Mouse (Mus musculus) CH12.LX (cell line): ENCODE results near the gene Atp7b. TPM values are rescaled to one million over a fixed set of nuclear protein-coding genes. Genes with fewer than 3 reads are reported as not detected.

Experiments used
- DNase-seq: peaks from one replicate; pipeline ENCODE4 v3.0.0-alpha.2; 2013; ENCODE audit errors: extremely low read depth
- H3K27ac ChIP-seq: 2 replicates; pipeline ENCODE4 v1.5.1; 2012; ENCODE audit warnings: low read depth, mild to moderate bottlenecking, control low read depth, moderate library complexity; ENCODE audit not compliant: insufficient read depth
- H3K27me3 ChIP-seq: replicated peaks from 2 replicates; pipeline ENCODE3; 2012; ENCODE audit warnings: inconsistent platforms
- H3K36me3 ChIP-seq, 2 experiments: replicated peaks in 1 of 2; 2 replicates each; pipeline versions ENCODE3 to v1.6.1; 2012; ENCODE audit warnings: inconsistent platforms in 1 of 2, low read length in 1 of 2, mild to moderate bottlenecking in 1 of 2, mixed read lengths in 1 of 2, moderate library complexity in 1 of 2; ENCODE audit not compliant: control insufficient read depth in 1 of 2, insufficient read depth in 1 of 2
- H3K4me1 ChIP-seq, 2 experiments: 2 replicates each; pipeline ENCODE4 v1.6.1; 2012; ENCODE audit warnings: inconsistent platforms in 1 of 2, moderate library complexity in 1 of 2; ENCODE audit not compliant: insufficient read depth in 2 of 2, control insufficient read depth in 1 of 2
- H3K4me2 ChIP-seq: 2 replicates; pipeline ENCODE4 v1.6.1; 2012; ENCODE audit warnings: low read depth, mild to moderate bottlenecking, control low read depth; ENCODE audit not compliant: poor library complexity, insufficient read depth, severe bottlenecking
- H3K4me3 ChIP-seq, 3 experiments: fragments of 150-350 bp in 1 of 3; sonication (generic) in 1 of 3; replicated peaks in 1 of 3; 2 replicates each; pipeline versions ENCODE3 to v1.5.1; 2011 to 2012; ENCODE audit warnings: low read depth in 2 of 3, low read length in 2 of 3, mild to moderate bottlenecking in 2 of 3, moderate library complexity in 2 of 3, control low read depth in 1 of 3, improper control_type of control experiment in 1 of 3, inconsistent platforms in 1 of 3, mixed read lengths in 1 of 3; ENCODE audit not compliant: poor library complexity in 1 of 3
- H3K79me2 ChIP-seq: replicated peaks from 2 replicates; pipeline ENCODE4 v1.6.1; 2012; ENCODE audit warnings: mild to moderate bottlenecking, moderate library complexity; ENCODE audit not compliant: control insufficient read depth, poor library complexity, insufficient read depth, severe bottlenecking; ENCODE audit errors: extremely low read depth
- H3K9ac ChIP-seq: 2 replicates; pipeline ENCODE4 v1.6.1; 2012; ENCODE audit warnings: low read depth, mild to moderate bottlenecking, control low read depth, moderate library complexity; ENCODE audit not compliant: insufficient read depth
- H3K9me3 ChIP-seq: replicated peaks from 2 replicates; pipeline ENCODE3; 2012; ENCODE audit warnings: low read length, inconsistent platforms, mixed read lengths
- CTCF ChIP-seq, 2 experiments: IDR thresholded peaks in 1 of 2; conservative IDR thresholded peaks in 1 of 2; 2 replicates each; pipeline ENCODE4 v1.5.1; 2011 to 2012; ENCODE audit warnings: low read depth in 2 of 2, low read length in 2 of 2, improper control_type of control experiment in 1 of 2, inconsistent platforms in 1 of 2, mild to moderate bottlenecking in 1 of 2, moderate library complexity in 1 of 2
- GABPA ChIP-seq: IDR thresholded peaks from 2 replicates; pipeline ENCODE4 v1.6.1; 2012; ENCODE audit warnings: low read depth, low read length, improper control_type of control experiment, inconsistent platforms; ENCODE audit not compliant: insufficient replicate concordance
- MAFK ChIP-seq: IDR thresholded peaks from 2 replicates; pipeline ENCODE4 v1.6.1; 2011; ENCODE audit warnings: low read length, improper control_type of control experiment; ENCODE audit not compliant: insufficient replicate concordance
- NRF1 ChIP-seq: IDR thresholded peaks from 2 replicates; pipeline ENCODE4 v1.6.1; 2014; ENCODE audit warnings: low read depth, mild to moderate bottlenecking, inconsistent platforms, low read length, improper control_type of control experiment, moderate library complexity
- PAX5 ChIP-seq: IDR thresholded peaks from 2 replicates; pipeline ENCODE4 v1.6.1; 2012; ENCODE audit warnings: low read length, inconsistent platforms, mixed read lengths
- RAD21 ChIP-seq: IDR thresholded peaks from 2 replicates; pipeline ENCODE4 v1.6.1; 2011; ENCODE audit warnings: low read depth, mild to moderate bottlenecking, low read length, improper control_type of control experiment, moderate library complexity
- SMC3 ChIP-seq: IDR thresholded peaks from 2 replicates; pipeline ENCODE4 v1.6.1; 2011; ENCODE audit warnings: low read depth, low read length, improper control_type of control experiment
- TBP ChIP-seq: conservative IDR thresholded peaks from 2 replicates; pipeline ENCODE4 v1.6.1; 2011; ENCODE audit warnings: low read depth, low read length, improper control_type of control experiment
- ZKSCAN1 ChIP-seq: IDR thresholded peaks from 2 replicates; pipeline ENCODE4 v1.6.1; 2012; ENCODE audit warnings: low read depth, inconsistent platforms, low read length, improper control_type of control experiment, borderline replicate concordance
- ZNF384 ChIP-seq: IDR thresholded peaks from 2 replicates; pipeline ENCODE4 v1.6.1; 2012; ENCODE audit warnings: low read depth, low read length, improper control_type of control experiment, inconsistent platforms
- dilution Hi-C: fragments of 300-500 bp; cut with MboI; formaldehyde crosslinking; loops from 2 replicates; pipeline ENCODE4 v1.14.3; 2020; ENCODE audit warnings: low sequenced_read_pairs; ENCODE audit not compliant: extremely low pct_unique_long_range_greater_than_20kb, extremely low pct_ligation_motif_present
- in situ Hi-C: fragments of 300-500 bp; cut with MboI; formaldehyde crosslinking; loops from 3 replicates; pipeline ENCODE4 v1.14.3; 2019; ENCODE audit warnings: low sequenced_read_pairs, low pct_ligation_motif_present, low pct_unique_long_range_greater_than_20kb, mixed read lengths
- polyA plus RNA-seq: library from polyadenylated mRNA; unstranded; fragments of >175 nt; gene quantifications from 2 replicates; pipeline ENCODE4 v1.2.1, GENCODE M21; 2012; ENCODE audit warnings: low read depth; ENCODE audit not compliant: insufficient read length
- total RNA-seq, 2 experiments: library from RNA; depleted of rRNA; stranded (reverse); fragments of 300-350 nt in 1 of 2; fragments of >200 nt in 1 of 2; gene quantifications; 2 replicates each; pipeline ENCODE4 v1.2.3; 2012 to 2014

Gene Atp7b
- total and polyA plus RNA-seq, 3 experiments, result 0.51 to 3.1 (median 1.2) TPM

DNA sequence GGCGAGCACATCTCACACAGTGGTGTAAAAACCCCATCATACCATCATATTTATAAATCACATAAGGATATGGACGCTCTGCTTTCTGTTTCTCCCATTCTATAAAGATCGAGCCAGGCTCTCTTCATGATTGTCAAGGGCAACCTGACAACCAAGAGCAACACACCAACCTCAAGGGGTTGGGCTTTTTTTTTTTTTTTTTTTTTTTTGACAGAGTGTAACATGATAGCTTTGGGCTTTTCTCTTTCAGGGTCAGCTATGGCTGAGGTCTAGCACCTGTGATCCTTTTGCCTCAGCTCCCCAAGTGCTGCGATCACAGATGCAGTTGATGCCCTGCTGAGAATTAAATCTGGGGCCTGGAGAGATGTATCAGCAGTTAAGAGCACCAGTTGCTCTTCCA, 46.9 kb upstream of the Atp7b start:
- Histone ChIP-seq H3K4me1 (peaks cover 4% of the 10 kb centered on the region in 2 experiments; a peak in 3 of 4 replicates), H3K36me3 (no peaks in the 10 kb centered on the region), H3K79me2 (no peaks in the 10 kb centered on the region), H3K9ac (no peak overlapping the region), H3K9me3 (no peaks in the 10 kb centered on the region), H3K4me3 (no peak overlapping the region), H3K4me2 (no peak overlapping the region), H3K27me3 (no peaks in the 10 kb centered on the region), H3K27ac (no peak overlapping the region)
- dilution Hi-C loops, result no loop called here
- in situ Hi-C loops, result no loop called here
- no peak for DNase-seq
- TF ChIP-seq GABPA, result no peak
- no peak for TF ChIP-seq ZKSCAN1
- peak; percentile 75; the same call in 1 of the 2 replicates for TF ChIP-seq ZNF384
- TF ChIP-seq NRF1, result no peak

DNA sequence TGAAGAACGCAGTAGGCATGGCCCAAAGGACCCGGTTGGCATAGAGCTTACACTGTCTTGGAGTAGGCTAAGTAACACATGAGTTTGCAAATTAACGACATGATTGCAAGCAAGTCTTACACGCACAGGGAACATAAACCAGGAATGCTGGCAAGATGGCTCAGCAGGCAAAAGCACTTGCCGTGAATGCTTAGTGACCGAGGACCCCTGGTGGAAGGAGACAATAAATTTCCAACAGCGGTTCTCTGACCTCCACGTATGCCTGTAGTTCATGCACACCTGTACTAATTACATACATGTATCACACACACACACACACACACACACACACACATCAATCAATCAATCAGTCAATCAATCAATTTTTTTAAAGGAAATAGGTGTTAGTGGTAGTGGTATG, 31.5 kb upstream of the Atp7b start:
- Histone ChIP-seq H3K4me2 (no peak overlapping the region), H3K27me3 (no peaks in the 10 kb centered on the region), H3K9me3 (no peaks in the 10 kb centered on the region), H3K4me1 (no peaks in the 10 kb centered on the region), H3K79me2 (no peaks in the 10 kb centered on the region), H3K4me3 (no peak overlapping the region), H3K27ac (no peak overlapping the region), H3K9ac (no peak overlapping the region), H3K36me3 (no peaks in the 10 kb centered on the region)
- DNase-seq, result peak; percentile 17
- TF ChIP-seq CTCF (conservative IDR thresholded peaks at IDR 0.05 in 1 of 2, IDR thresholded peaks at IDR 0.05 in 1 of 2; ENCODE audit: low read depth in 2 of 2, low read length in 2 of 2), result peak in 1 of 2 experiments; percentile 71; a peak in 2 of 4 replicates
- TF ChIP-seq TBP, result no peak
- peak; percentile 49 for TF ChIP-seq SMC3
- peak; percentile 65 for TF ChIP-seq RAD21
- in situ Hi-C loops (no loop called here), dilution Hi-C loops (no loop called here)

DNA sequence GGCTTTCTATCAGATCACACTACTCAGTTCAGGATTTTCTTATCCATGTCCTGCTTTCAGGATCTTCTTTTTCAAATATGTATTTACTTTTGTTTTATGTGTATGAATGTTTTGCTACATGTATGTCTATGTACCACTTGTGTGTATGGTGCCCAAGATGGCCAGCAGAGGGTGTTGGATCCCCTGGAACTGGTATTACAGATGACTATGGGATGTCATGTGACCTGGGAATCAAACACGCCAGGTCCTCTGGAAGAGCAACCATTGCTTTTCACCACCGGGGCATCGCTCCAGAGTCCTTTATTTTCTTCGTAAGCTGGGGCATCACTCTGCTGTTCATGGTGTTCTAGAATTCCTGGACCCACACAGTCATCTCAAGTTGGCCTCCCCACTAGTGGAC, 29.1 kb upstream of the Atp7b start:
- Histone ChIP-seq H3K9me3 (no peaks in the 10 kb centered on the region), H3K4me2 (no peak overlapping the region), H3K36me3 (no peaks in the 10 kb centered on the region), H3K27ac (no peak overlapping the region), H3K4me3 (no peak overlapping the region), H3K79me2 (no peaks in the 10 kb centered on the region), H3K4me1 (no peaks in the 10 kb centered on the region), H3K9ac (no peak overlapping the region)
- dilution Hi-C loops, result no loop called here
- no peak for DNase-seq
- TF ChIP-seq CTCF (conservative IDR thresholded peaks at IDR 0.05 in 1 of 2, IDR thresholded peaks at IDR 0.05 in 1 of 2; ENCODE audit: low read depth in 2 of 2, low read length in 2 of 2), result peak in 1 of 2 experiments; percentile 14; a peak in 2 of 4 replicates
- no peak for TF ChIP-seq PAX5
- TF ChIP-seq MAFK, result no peak
- TF ChIP-seq, all 38 proteins: peak for 1
- H3K27me3 ChIP-seq, result no peaks in the 10 kb centered on the region
- in situ Hi-C loops, result no loop called here
